Mouse (Mus musculus) embryonic fibroblast, embryonic 13.5 days (primary cell): ENCODE data around the gene Atp8a2.

ENCODE experiments used
- CTCF ChIP-seq: IDR thresholded peaks from 2 replicates; pipeline ENCODE4 v1.5.1; 2011; ENCODE audit warnings: mild to moderate bottlenecking, control low read depth, low read length, moderate library complexity, borderline replicate concordance; ENCODE audit not compliant: insufficient read depth
- POLR2A ChIP-seq: IDR thresholded peaks from 2 replicates; pipeline ENCODE4 v1.6.1; 2011; ENCODE audit warnings: low read depth, mild to moderate bottlenecking, control low read depth, low read length, moderate library complexity

GRCm38 (mm10) chr14:59604002-59604645 is 592.9 kb downstream of the Atp8a2 start:
- TF ChIP-seq CTCF: no peak
- TF ChIP-seq POLR2A: no peak
